Mouse (Mus musculus) midbrain, embryonic 15.5 days (tissue): ENCODE data around the gene Exoc4. TPM values are rescaled to one million over a fixed set of nuclear protein-coding genes. Genes with fewer than 3 reads are reported as not detected.
A peak's percentile ranks its signal among the peaks of the same experiment; 100 is the strongest.

Experiments used
- ATAC-seq: fragments of 200-750 bp; cut with Nextera tagmentation; replicated peaks from 2 replicates; pipeline ENCODE4 v1.8.0; 2017; ENCODE audit warnings: moderate TSS enrichment
- H3K27ac ChIP-seq: fragments of 300-500 bp; sonication (generic); 2 replicates; pipeline ENCODE4 v1.5.1; 2015; ENCODE audit warnings: mild to moderate bottlenecking, inconsistent platforms
- H3K27me3 ChIP-seq: fragments of 300-500 bp; sonication (generic); replicated peaks from 2 replicates; pipeline ENCODE4 v1.6.1; 2015; ENCODE audit warnings: inconsistent platforms
- H3K36me3 ChIP-seq: fragments of 300-500 bp; sonication (generic); replicated peaks from 2 replicates; pipeline ENCODE4 v1.6.1; 2015; ENCODE audit warnings: inconsistent platforms
- H3K4me1 ChIP-seq: fragments of 300-500 bp; sonication (generic); 2 replicates; pipeline ENCODE4 v1.6.1; 2015; ENCODE audit warnings: inconsistent platforms
- H3K4me2 ChIP-seq: fragments of 300-500 bp; sonication (generic); 2 replicates; pipeline ENCODE4 v1.6.1; 2015; ENCODE audit warnings: inconsistent platforms, mild to moderate bottlenecking, moderate library complexity
- H3K4me3 ChIP-seq: fragments of 300-500 bp; sonication (generic); 2 replicates; pipeline ENCODE4 v1.5.1; 2015; ENCODE audit warnings: mild to moderate bottlenecking, inconsistent platforms
- H3K9ac ChIP-seq: fragments of 300-500 bp; sonication (generic); 2 replicates; pipeline ENCODE4 v1.6.1; 2015; ENCODE audit warnings: mild to moderate bottlenecking, inconsistent platforms
- H3K9me3 ChIP-seq: fragments of 300-500 bp; sonication (generic); 2 replicates; pipeline ENCODE4 v1.6.1; 2016; ENCODE audit warnings: inconsistent platforms
- WGBS: fragments of 180-500 bp; shearing (Covaris S2); methylation state at CpG from one replicate; pipeline ENCODE4 v1.1.7; 2015; ENCODE audit warnings: mixed read lengths; 5-methylcytosine and 5-hydroxymethylcytosine counted together
- polyA plus RNA-seq: library from polyadenylated mRNA; unstranded; fragments of >200 nt; fragmentation: Nextera tagmentation; extraction: Ambion mirVana; gene quantifications from 2 replicates; pipeline ENCODE4 v1.2.1, GENCODE M21; 2015

The Exoc4 gene
- polyA plus RNA-seq, 1 experiment from 2014 or later, result 57.8 TPM

DNA sequence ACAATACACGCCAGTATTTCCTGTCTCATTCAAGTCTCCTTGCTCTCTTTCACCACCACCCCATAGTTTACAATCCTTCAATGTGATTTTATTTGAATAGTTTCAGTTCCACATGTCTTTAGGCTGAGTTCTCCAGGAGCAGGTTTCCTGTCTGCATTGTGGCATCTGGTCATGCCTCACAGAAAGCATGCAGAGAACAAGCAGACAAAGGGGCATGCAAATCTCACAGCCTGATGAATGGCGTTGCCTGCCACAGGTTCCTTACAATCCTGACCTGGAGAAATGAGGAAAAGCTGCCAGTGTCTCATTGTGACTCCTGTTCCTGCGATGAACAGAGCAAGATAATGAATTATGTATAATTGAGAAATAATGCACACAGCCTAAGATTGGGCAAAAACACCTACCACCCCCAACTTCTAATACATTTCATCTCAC, 490.0 kb downstream of the Exoc4 start:
- no peaks in the 10 kb centered on the region for H3K27me3 ChIP-seq
- peak; percentile 79 for ATAC-seq
- H3K27ac ChIP-seq, result peak overlapping the region; percentile 74
- H3K36me3 ChIP-seq, result no peaks in the 10 kb centered on the region
- H3K9ac ChIP-seq, result no peak overlapping the region
- peaks cover 14% of the 10 kb centered on the region for H3K4me1 ChIP-seq
- no peak overlapping the region for H3K4me3 ChIP-seq
- no peak overlapping the region for H3K4me2 ChIP-seq
- 15% methylated on average over 3 of the region's 3 CpGs for WGBS
- peaks cover 6% of the 10 kb centered on the region; the same call in 1 of the 2 replicates for H3K9me3 ChIP-seq

DNA sequence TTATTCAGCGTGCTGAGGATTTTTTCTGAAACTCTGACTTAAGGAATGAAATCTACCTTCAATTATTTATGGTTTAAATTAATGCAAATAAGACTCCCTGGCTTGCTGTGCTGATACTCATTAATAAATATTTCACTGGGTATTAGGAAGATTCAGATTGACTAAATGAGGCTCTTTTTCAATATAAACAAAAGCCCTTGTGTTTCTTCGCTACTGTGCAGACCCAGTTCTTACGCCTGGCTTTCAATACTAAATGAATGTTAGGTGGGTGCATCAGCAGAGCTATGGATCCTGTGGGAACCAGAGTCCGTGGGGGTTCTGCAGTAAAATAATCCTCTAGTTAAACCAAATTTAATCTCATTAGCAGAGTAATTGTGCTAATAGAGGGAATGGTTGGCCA, 490.4 kb downstream of the Exoc4 start:
- Histone ChIP-seq H3K4me2 (0 out of 2 replicates have a peak overlapping the region, but pooled peaks have one; percentile 13), H3K9me3 (peaks cover 6% of the 10 kb centered on the region; the same call in 1 of the 2 replicates), H3K27ac (peak overlapping the region; percentile 74), H3K9ac (no peak overlapping the region), H3K27me3 (no peaks in the 10 kb centered on the region), H3K4me1 (peaks cover 14% of the 10 kb centered on the region), H3K36me3 (no peaks in the 10 kb centered on the region), H3K4me3 (no peak overlapping the region)
- ATAC-seq, result peak; percentile 54
- 14% methylated on average over 4 of the region's 4 CpGs for WGBS

DNA sequence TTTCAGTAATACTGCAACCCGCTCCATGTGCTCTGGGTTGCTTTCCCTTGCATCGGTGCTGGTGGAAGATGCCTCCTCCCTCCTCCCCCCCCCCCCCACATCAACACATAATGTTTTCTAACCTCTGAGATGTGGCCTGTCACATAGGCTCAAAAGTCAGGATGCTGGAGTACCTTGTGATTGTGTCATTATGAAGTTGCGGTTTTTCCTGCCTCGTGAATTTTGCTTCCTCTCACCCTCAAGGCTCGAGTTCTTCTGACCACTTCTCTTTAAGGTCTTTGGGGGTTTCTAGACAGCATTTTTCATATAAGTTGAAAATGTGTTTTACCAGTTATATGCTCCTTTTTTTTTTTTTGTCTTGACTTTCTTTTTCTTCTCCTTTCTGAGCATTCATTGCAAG, 507.1 kb downstream of the Exoc4 start:
- Histone ChIP-seq H3K27me3 (no peaks in the 10 kb centered on the region), H3K9me3 (no peaks in the 10 kb centered on the region), H3K27ac (no peak overlapping the region), H3K4me3 (no peak overlapping the region), H3K36me3 (no peaks in the 10 kb centered on the region), H3K4me1 (no peaks in the 10 kb centered on the region), H3K9ac (no peak overlapping the region), H3K4me2 (no peak overlapping the region)
- 91% methylated on average over 5 of the region's 5 CpGs for WGBS
- no peak for ATAC-seq

DNA sequence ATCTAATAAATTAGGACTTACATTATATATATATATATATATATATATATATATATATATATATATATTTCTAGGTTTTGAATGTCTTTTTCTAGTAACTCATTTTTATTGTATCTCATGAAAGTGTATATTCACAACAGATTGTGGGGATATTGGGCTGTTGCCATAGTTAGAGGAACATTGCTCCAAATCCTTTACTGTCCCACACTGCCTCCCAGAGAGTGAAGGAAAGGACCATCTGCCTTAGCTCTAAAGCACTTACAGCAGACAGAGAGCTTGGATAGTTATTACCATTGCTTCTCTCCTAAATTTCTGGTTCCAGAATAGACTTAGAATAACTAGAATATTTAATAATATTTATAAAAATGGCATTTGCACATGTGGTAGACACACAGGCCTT, 512.7 kb downstream of the Exoc4 start:
- Histone ChIP-seq H3K9ac (no peak overlapping the region), H3K4me3 (no peak overlapping the region), H3K4me1 (0 out of 2 replicates have a peak, but pooled peaks cover 5% of the 10 kb centered on the region), H3K27me3 (no peaks in the 10 kb centered on the region), H3K4me2 (no peak overlapping the region), H3K9me3 (no peaks in the 10 kb centered on the region), H3K27ac (no peak overlapping the region), H3K36me3 (no peaks in the 10 kb centered on the region)
- ATAC-seq, result no peak

DNA sequence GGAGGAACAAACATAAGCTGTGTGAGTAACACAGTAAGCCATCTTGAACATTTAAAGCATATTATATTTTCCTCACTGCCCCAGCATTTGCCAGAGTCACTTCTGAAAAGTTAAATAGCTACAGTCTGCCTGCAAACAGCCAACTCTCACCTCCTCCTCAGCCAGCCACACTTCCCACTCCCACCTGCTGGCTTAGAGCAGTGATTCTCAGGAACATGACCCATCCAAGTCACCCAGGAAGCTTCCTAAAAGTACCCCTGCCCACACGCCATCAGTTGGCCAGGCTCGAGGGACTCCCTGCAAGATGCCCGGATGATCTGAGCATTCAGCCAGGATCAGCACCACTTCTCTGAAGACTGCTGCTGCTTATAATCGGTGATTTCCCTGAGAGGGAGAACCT, 514.4 kb downstream of the Exoc4 start:
- no peak for ATAC-seq
- 74% methylated on average over 4 of the region's 4 CpGs for WGBS
- no peak overlapping the region for H3K4me3 ChIP-seq
- H3K9ac ChIP-seq, result no peak overlapping the region
- no peaks in the 10 kb centered on the region for H3K36me3 ChIP-seq
- H3K27ac ChIP-seq, result no peak overlapping the region
- no peaks in the 10 kb centered on the region for H3K9me3 ChIP-seq
- 0 out of 2 replicates have a peak, but pooled peaks cover 5% of the 10 kb centered on the region for H3K4me1 ChIP-seq
- H3K27me3 ChIP-seq, result no peaks in the 10 kb centered on the region
- no peak overlapping the region for H3K4me2 ChIP-seq

DNA sequence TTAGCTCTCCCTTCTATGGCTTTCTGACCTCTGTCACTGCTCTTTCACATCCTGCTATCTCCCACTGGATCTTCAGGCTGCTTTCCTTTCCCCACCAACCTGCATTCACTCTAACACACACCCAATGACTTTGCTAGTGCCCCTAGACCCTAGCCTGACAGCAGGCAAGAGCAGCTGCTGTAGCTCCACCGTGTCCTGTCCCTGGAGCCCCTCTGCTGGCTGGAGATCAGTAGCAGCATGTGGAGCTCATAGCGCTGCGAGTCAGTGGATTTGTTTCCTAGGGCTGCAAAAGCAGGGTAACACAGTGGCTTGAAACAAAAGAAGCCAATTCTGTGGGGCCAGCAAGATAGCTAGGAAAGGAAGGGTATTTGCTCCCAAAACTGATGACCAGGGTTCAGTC, 515.1 kb downstream of the Exoc4 start:
- H3K27ac ChIP-seq, result 0 out of 2 replicates have a peak overlapping the region, but pooled peaks have one; percentile 21
- H3K27me3 ChIP-seq, result no peaks in the 10 kb centered on the region
- H3K36me3 ChIP-seq, result no peaks in the 10 kb centered on the region
- H3K4me1 ChIP-seq, result 0 out of 2 replicates have a peak, but pooled peaks cover 5% of the 10 kb centered on the region
- no peak overlapping the region for H3K4me3 ChIP-seq
- H3K9ac ChIP-seq, result no peak overlapping the region
- no peak for ATAC-seq
- 31% methylated on average over 3 of the region's 3 CpGs for WGBS
- no peak overlapping the region for H3K4me2 ChIP-seq
- H3K9me3 ChIP-seq, result no peaks in the 10 kb centered on the region

DNA sequence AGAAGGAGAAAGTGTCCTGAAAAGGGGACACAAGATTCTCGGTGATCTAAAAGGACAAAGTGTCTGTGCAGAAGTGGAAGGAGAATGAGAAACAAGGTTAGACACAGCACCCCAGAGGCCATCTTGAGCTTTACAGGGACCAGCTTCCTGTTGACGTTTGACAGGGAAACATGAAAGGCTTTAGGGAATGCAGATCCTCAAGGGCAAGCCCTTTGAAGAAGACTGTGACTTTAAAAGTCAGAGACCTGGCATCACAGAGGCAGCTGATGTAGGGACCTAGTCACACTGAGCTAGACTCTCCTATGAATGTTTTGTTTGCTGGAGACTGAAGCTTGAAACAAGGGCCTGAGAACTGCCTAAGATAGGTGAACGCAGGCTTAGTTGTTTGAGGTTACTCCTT, 520.4 kb downstream of the Exoc4 start:
- 0 out of 2 replicates have a peak, but pooled peaks cover under 1% of the 10 kb centered on the region for H3K4me1 ChIP-seq
- 73% methylated on average over 3 of the region's 3 CpGs for WGBS
- H3K36me3 ChIP-seq, result no peaks in the 10 kb centered on the region

DNA sequence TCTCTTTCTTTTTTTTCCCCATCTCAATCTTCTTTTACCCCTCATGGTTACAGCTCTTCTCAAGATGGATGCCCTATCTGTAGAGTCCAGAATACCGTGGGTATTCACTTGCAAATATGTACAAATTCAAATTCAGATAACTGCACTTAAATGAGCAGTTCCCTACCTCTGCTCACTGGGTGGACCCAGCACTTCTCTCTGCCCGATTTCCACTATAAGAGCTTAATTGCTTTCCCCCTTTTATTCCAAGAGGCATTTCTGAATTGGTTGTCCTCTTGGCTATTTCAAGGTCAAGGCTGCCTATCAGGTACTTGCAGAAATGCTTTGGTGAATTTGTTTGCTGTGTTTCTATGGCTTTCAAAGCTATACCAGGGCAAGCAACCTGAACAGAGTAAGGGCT, 521.1 kb downstream of the Exoc4 start:
- ATAC-seq, result no peak
- no peak overlapping the region for H3K4me2 ChIP-seq
- H3K9me3 ChIP-seq, result no peaks in the 10 kb centered on the region
- H3K27ac ChIP-seq, result no peak overlapping the region
- no peaks in the 10 kb centered on the region for H3K36me3 ChIP-seq
- H3K4me1 ChIP-seq, result no peaks in the 10 kb centered on the region
- H3K4me3 ChIP-seq, result no peak overlapping the region
- H3K9ac ChIP-seq, result no peak overlapping the region
- H3K27me3 ChIP-seq, result no peaks in the 10 kb centered on the region
- 56% methylated on average over 2 of the region's 2 CpGs for WGBS

More for the DNA sequence above, 520.4 kb downstream of the Exoc4 start:
- Histone ChIP-seq H3K9ac (no peak overlapping the region), H3K27me3 (no peaks in the 10 kb centered on the region), H3K27ac (no peak overlapping the region), H3K9me3 (no peaks in the 10 kb centered on the region), H3K4me2 (no peak overlapping the region), H3K4me3 (no peak overlapping the region)
- ATAC-seq, result no peak

DNA sequence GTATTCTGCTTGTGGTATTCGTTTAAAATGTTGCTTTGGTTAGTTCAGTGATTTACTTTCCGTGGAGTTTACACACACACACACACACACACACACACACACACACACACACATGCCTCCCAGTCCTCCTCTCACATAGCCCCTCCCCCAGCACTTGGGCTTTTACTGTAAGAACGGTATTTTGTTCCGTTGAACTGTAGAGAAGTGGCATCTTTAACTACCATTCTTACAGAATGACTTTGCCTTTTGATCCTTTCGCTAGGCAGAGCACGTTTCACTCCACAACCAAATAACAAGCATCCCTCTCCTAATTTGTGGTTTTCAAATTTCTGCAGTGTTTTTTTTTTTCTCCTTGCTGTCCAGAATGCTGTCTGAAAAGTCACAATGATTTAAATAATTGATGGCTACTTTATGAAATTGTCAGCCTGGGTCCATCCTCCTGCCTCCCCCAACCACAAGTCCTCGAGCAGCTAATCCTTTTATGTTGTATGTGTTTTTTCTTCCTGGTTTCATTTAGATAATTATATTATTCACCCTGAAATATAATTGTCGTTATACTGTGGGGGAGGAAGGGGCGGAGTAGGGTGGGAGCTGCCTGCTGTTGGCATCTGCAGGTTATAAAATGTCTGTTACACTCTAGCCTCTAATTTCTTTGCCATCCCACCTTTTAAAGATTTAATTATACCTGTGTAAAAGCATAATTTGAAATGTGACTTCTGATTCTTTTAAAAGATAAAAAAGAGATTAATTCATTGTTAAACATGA, 523.8 kb downstream of the Exoc4 start:
- no peaks in the 10 kb centered on the region for H3K36me3 ChIP-seq
- no peak for ATAC-seq
- no peak overlapping the region for H3K4me2 ChIP-seq
- 54% methylated on average over 9 of the region's 9 CpGs for WGBS
- no peaks in the 10 kb centered on the region for H3K27me3 ChIP-seq
- no peak overlapping the region for H3K4me3 ChIP-seq
- no peak overlapping the region for H3K9ac ChIP-seq
- H3K27ac ChIP-seq, result no peak overlapping the region
- H3K9me3 ChIP-seq, result no peaks in the 10 kb centered on the region
- H3K4me1 ChIP-seq, result no peaks in the 10 kb centered on the region

DNA sequence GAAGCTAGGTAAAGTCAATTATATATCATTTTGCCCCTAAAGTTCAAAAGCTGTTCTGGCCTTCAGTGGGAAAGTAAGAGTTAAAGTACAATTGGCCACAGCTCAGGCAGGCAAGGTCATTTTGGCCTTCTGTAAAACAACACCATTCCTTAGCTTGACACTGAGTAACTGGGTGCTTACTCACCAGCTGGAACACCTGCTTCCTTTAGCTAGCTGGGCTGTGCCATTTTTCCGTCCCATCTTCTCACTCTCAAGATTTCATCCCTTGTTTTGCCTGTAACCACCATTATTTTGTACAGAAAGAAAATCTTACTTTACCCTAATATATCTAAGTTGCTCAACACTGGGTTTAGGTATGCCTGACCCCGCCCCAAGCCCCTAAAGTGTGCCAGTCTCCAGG, 543.7 kb downstream of the Exoc4 start:
- Histone ChIP-seq H3K36me3 (no peaks in the 10 kb centered on the region), H3K9ac (no peak overlapping the region), H3K9me3 (no peaks in the 10 kb centered on the region), H3K27me3 (no peaks in the 10 kb centered on the region), H3K4me1 (0 out of 2 replicates have a peak, but pooled peaks cover 3% of the 10 kb centered on the region), H3K4me3 (no peak overlapping the region), H3K27ac (no peak overlapping the region), H3K4me2 (no peak overlapping the region)
- no peak for ATAC-seq
- 89% methylated on average over 2 of the region's 2 CpGs for whole genome bisulfite sequencing

DNA sequence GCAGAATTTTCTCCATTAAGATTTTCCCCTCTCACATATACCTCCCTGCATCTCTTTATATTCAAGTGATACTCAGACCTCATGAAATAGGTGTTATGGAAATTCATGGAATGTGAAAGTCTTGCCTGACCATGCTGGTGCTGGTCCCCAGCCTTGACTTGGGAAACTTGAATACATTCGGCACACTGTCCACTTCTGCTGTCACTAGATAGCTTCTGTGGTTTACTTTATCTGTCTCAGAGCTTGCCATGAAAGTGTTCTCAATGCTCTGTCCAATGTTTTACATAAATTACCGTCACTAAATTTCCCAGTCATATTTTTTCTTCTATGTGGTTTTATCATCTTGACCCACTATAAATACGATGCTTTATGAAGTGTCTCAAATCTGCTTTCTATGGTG, 552.4 kb downstream of the Exoc4 start:
- no peaks in the 10 kb centered on the region for H3K9me3 ChIP-seq
- H3K4me2 ChIP-seq, result no peak overlapping the region
- ATAC-seq, result no peak
- no peak overlapping the region for H3K27ac ChIP-seq
- H3K36me3 ChIP-seq, result no peaks in the 10 kb centered on the region
- no peaks in the 10 kb centered on the region for H3K27me3 ChIP-seq
- no peaks in the 10 kb centered on the region for H3K4me1 ChIP-seq
- H3K9ac ChIP-seq, result no peak overlapping the region
- H3K4me3 ChIP-seq, result no peak overlapping the region
- WGBS, result 94% methylated on average over 3 of the region's 3 CpGs

DNA sequence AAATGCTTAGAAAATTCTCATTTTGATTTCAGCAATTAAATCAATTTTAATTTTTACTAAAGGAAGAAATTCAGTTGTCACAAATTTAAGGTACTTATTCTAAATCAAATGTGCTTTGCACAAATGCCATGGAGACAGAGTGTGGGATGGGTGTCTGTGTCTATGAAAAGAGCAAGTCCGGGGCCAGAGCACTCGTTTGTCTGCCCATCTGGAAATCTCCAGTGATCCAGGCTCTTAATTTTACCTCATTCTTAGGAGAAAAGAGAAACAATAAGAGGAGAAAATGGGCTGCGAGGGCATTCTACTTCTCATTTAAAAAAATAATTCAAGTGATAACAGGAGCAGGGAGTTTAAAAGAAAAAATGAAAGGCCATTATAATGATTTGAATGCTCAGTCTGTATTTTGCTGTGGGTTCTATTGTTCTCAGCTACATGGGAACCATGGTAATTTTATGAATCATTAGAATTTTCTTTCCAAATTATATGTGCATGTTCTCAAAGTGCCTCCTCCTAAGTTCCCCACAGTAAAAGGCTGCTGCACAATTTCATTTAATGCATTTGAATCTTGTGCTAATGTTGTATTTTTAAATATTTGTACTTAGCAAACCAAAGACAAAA, 554.7 kb downstream of the Exoc4 start:
- no peak overlapping the region for H3K27ac ChIP-seq

DNA sequence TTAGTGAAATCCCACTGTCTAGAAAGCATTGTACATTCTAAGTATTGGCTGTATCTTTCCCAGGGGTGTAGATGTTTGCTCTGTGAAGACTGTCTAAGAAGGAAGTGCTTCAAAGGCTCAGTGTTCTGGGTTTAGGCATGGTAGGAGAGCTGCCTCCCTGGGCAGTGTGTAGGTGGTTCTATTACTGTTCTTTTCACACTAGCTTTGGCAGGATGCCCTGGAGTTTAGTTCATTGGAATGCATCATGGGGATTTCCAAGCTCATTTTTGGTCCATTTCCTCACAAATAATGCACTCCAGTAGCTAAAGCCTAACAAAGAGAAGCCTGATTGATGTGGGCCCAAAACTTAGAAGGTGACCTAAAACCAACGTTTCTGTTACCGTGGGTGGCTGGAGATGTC, 555.9 kb downstream of the Exoc4 start:
- Histone ChIP-seq H3K27ac (no peak overlapping the region), H3K36me3 (no peaks in the 10 kb centered on the region), H3K9ac (no peak overlapping the region), H3K9me3 (no peaks in the 10 kb centered on the region), H3K4me1 (no peaks in the 10 kb centered on the region), H3K4me3 (no peak overlapping the region), H3K4me2 (no peak overlapping the region), H3K27me3 (no peaks in the 10 kb centered on the region)
- ATAC-seq, result no peak
- WGBS, result 77% methylated on average over 2 of the region's 2 CpGs

More for the DNA sequence above, 554.7 kb downstream of the Exoc4 start:
- no peak overlapping the region for H3K4me3 ChIP-seq
- no peaks in the 10 kb centered on the region for H3K4me1 ChIP-seq
- H3K9me3 ChIP-seq, result no peaks in the 10 kb centered on the region
- no peaks in the 10 kb centered on the region for H3K36me3 ChIP-seq
- 29% methylated on average over 3 of the region's 3 CpGs for WGBS
- no peak overlapping the region for H3K4me2 ChIP-seq
- H3K27me3 ChIP-seq, result no peaks in the 10 kb centered on the region
- ATAC-seq, result no peak
- H3K9ac ChIP-seq, result no peak overlapping the region
